Mouse (Mus musculus) myocyte (in vitro differentiated cells): ENCODE measurements at regions not wholly inside any gene's neighbourhood (a gene's known extent, or its start where the extent isn't known, plus 50 kb on each side); places are given as distances from the start of the nearest gene placed in this dataset.

ENCODE experiments used
- H3K27me3 ChIP-seq: one replicate; pipeline ENCODE4 v1.6.1; 2011; ENCODE audit not compliant: control insufficient read depth, insufficient read depth, insufficient read length
- H3K36me3 ChIP-seq: one replicate; pipeline ENCODE4 v1.6.1; 2011; ENCODE audit not compliant: control insufficient read depth, insufficient read depth
- H3K4me2 ChIP-seq: one replicate; pipeline ENCODE4 v1.6.1; 2011; ENCODE audit warnings: low read depth, control low read depth
- H3K4me3 ChIP-seq: one replicate; pipeline ENCODE4 v1.5.1; 2011; ENCODE audit warnings: mild to moderate bottlenecking, control low read depth, moderate library complexity
- H3K79me2 ChIP-seq: one replicate; pipeline ENCODE4 v1.6.1; 2011; ENCODE audit not compliant: control insufficient read depth, insufficient read depth
- H3ac ChIP-seq: one replicate; pipeline ENCODE4 v1.6.1; 2011; ENCODE audit not compliant: control insufficient read depth, insufficient read length
- CEBPB ChIP-seq: IDR thresholded peaks from 2 replicates; pipeline ENCODE4 v1.6.1; 2011; ENCODE audit warnings: mild to moderate bottlenecking, moderate library complexity; ENCODE audit not compliant: poor library complexity, insufficient read depth, severe bottlenecking
- E2F4 ChIP-seq: IDR thresholded peaks from one replicate; pipeline ENCODE4 v1.6.1; 2011; ENCODE audit warnings: mild to moderate bottlenecking, control low read depth, moderate library complexity; ENCODE audit not compliant: insufficient read depth
- MAX ChIP-seq: IDR thresholded peaks from one replicate; pipeline ENCODE4 v1.6.1; 2011; ENCODE audit warnings: low read depth, mild to moderate bottlenecking, control low read depth
- MYOD1 ChIP-seq, 3 experiments: IDR thresholded peaks; one replicate each; pipeline ENCODE4 v1.6.1; 2011; ENCODE audit warnings: control low read depth in 2 of 3, low read depth in 2 of 3, mild to moderate bottlenecking in 2 of 3, moderate library complexity in 1 of 3; ENCODE audit not compliant: insufficient read length in 2 of 3, control insufficient read depth in 1 of 3
- MYOG ChIP-seq, 3 experiments: IDR thresholded peaks; one replicate each; pipeline ENCODE4 v1.6.1; 2011; ENCODE audit warnings: control low read depth in 2 of 3, low read depth in 2 of 3, mild to moderate bottlenecking in 2 of 3; ENCODE audit not compliant: insufficient read length in 2 of 3, control insufficient read depth in 1 of 3, insufficient read depth in 1 of 3
- POLR2A ChIP-seq: IDR thresholded peaks from one replicate; pipeline ENCODE4 v1.6.1; 2011; ENCODE audit warnings: low read depth, mild to moderate bottlenecking, control low read depth, moderate library complexity; ENCODE audit not compliant: insufficient read length
- POLR2AphosphoS2 ChIP-seq: IDR thresholded peaks from one replicate; pipeline ENCODE4 v1.6.1; 2011; ENCODE audit warnings: low read depth, control low read depth; ENCODE audit not compliant: insufficient read length
- REST ChIP-seq: IDR thresholded peaks from one replicate; pipeline ENCODE4 v1.6.1; 2011; ENCODE audit warnings: mild to moderate bottlenecking, control low read depth, moderate library complexity; ENCODE audit not compliant: insufficient read depth, insufficient read length
- SRF ChIP-seq: IDR thresholded peaks from one replicate; pipeline ENCODE4 v1.6.1; 2011; ENCODE audit warnings: low read depth; ENCODE audit not compliant: control insufficient read depth, insufficient read length
- TCF12 ChIP-seq: IDR thresholded peaks from one replicate; pipeline ENCODE4 v1.6.1; 2011; ENCODE audit warnings: mild to moderate bottlenecking, control low read depth; ENCODE audit not compliant: poor library complexity, insufficient read depth, severe bottlenecking
- TCF3 ChIP-seq: IDR thresholded peaks from one replicate; pipeline ENCODE4 v1.6.1; 2011; ENCODE audit warnings: low read depth, control low read depth; ENCODE audit not compliant: insufficient read length
- USF1 ChIP-seq: IDR thresholded peaks from one replicate; pipeline ENCODE4 v1.6.1; 2011; ENCODE audit warnings: low read depth, mild to moderate bottlenecking, control low read depth, moderate library complexity

GRCm38 (mm10) chr8:7207178-7207577 lies 1453.9 kb downstream of the Efnb2 start:
- TF ChIP-seq POLR2AphosphoS2 = no peak
- TF ChIP-seq TCF12 = no peak
- TF ChIP-seq REST = no peak
- TF ChIP-seq MYOG (IDR thresholded peaks at IDR 0.05; ENCODE audit: control insufficient read depth in 1 of 3, insufficient read depth in 1 of 3, insufficient read length in 2 of 3, low read depth in 2 of 3) = no peak
- TF ChIP-seq TCF3 = no peak
- TF ChIP-seq POLR2A = no peak
- no peak for TF ChIP-seq CEBPB
- no peak for TF ChIP-seq SRF
- no peak for TF ChIP-seq E2F4
- no peak for TF ChIP-seq MAX
- no peak for TF ChIP-seq USF1
- TF ChIP-seq MYOD1 (IDR thresholded peaks at IDR 0.05; ENCODE audit: control insufficient read depth in 1 of 3, insufficient read length in 2 of 3, low read depth in 2 of 3) = no peak
- H3K79me2 ChIP-seq = no peaks in the 10 kb centered on the region

GRCm38 (mm10) chr8:7206596-7206995 lies 1454.4 kb downstream of the Efnb2 start:
- Histone ChIP-seq H3K79me2 (no peaks in the 10 kb centered on the region), H3K27me3 (no peaks in the 10 kb centered on the region), H3K4me3 (no peak overlapping the region), H3ac (no peak overlapping the region), H3K36me3 (no peaks in the 10 kb centered on the region), H3K4me2 (no peak overlapping the region)
- TF ChIP-seq SRF = no peak
- TF ChIP-seq POLR2A = no peak
- no peak for TF ChIP-seq TCF3
- no peak for TF ChIP-seq TCF12
- TF ChIP-seq REST = no peak
- TF ChIP-seq E2F4 = no peak
- no peak for TF ChIP-seq MAX
- TF ChIP-seq MYOG (IDR thresholded peaks at IDR 0.05; ENCODE audit: control insufficient read depth in 1 of 3, insufficient read depth in 1 of 3, insufficient read length in 2 of 3, low read depth in 2 of 3) = no peak
- TF ChIP-seq POLR2AphosphoS2 = no peak
- no peak for TF ChIP-seq USF1
- TF ChIP-seq MYOD1 (IDR thresholded peaks at IDR 0.05; ENCODE audit: control insufficient read depth in 1 of 3, insufficient read length in 2 of 3, low read depth in 2 of 3) = no peak
- no peak for TF ChIP-seq CEBPB

More at GRCm38 (mm10) chr8:7207178-7207577, 1453.9 kb downstream of the Efnb2 start:
- H3K27me3 ChIP-seq = no peaks in the 10 kb centered on the region
- no peak overlapping the region for H3K4me2 ChIP-seq
- no peak overlapping the region for H3ac ChIP-seq
- no peak overlapping the region for H3K4me3 ChIP-seq
- H3K36me3 ChIP-seq = no peaks in the 10 kb centered on the region

- Histone ChIP-seq H3K79me2 (no peaks in the 10 kb centered on the region), H3K27me3 (no peaks in the 10 kb centered on the region), H3ac (no peak overlapping the region), H3K4me3 (no peak overlapping the region), H3K4me2 (no peak overlapping the region), H3K36me3 (no peaks in the 10 kb centered on the region)
- TF ChIP-seq POLR2AphosphoS2 = no peak
- TF ChIP-seq E2F4 = no peak
- no peak for TF ChIP-seq SRF
- no peak for TF ChIP-seq MYOG (IDR thresholded peaks at IDR 0.05; ENCODE audit: control insufficient read depth in 1 of 3, insufficient read depth in 1 of 3, insufficient read length in 2 of 3, low read depth in 2 of 3)
- TF ChIP-seq TCF3 = no peak
- no peak for TF ChIP-seq TCF12
- TF ChIP-seq USF1 = no peak
- no peak for TF ChIP-seq MAX
- TF ChIP-seq POLR2A = no peak
- TF ChIP-seq MYOD1 (IDR thresholded peaks at IDR 0.05; ENCODE audit: control insufficient read depth in 1 of 3, insufficient read length in 2 of 3, low read depth in 2 of 3) = no peak
- TF ChIP-seq REST = no peak
- no peak for TF ChIP-seq CEBPB
Observed at GRCm38 (mm10) chr8:7205086-7205485, 1456.0 kb downstream of the Efnb2 start.

GRCm38 (mm10) chr8:7190726-7191125 lies 1470.3 kb downstream of the Efnb2 start:
- H3ac ChIP-seq = no peak overlapping the region
- TF ChIP-seq SRF (no peak), TCF12 (no peak), MAX (no peak), E2F4 (no peak)

GRCm38 (mm10) chr8:7163361-7163760 lies 1497.7 kb downstream of the Efnb2 start:
- TF ChIP-seq E2F4 (no peak), TCF3 (no peak), SRF (no peak), POLR2AphosphoS2 (no peak), MYOG (IDR thresholded peaks at IDR 0.05; ENCODE audit: control insufficient read depth in 1 of 3, insufficient read depth in 1 of 3, insufficient read length in 2 of 3, low read depth in 2 of 3) (no peak), MAX (no peak), USF1 (no peak), MYOD1 (IDR thresholded peaks at IDR 0.05; ENCODE audit: control insufficient read depth in 1 of 3, insufficient read length in 2 of 3, low read depth in 2 of 3) (no peak), TCF12 (no peak), REST (no peak), POLR2A (no peak)

More at GRCm38 (mm10) chr8:7190726-7191125, 1470.3 kb downstream of the Efnb2 start:
- Histone ChIP-seq H3K4me3 (no peak overlapping the region), H3K36me3 (no peaks in the 10 kb centered on the region), H3K79me2 (no peaks in the 10 kb centered on the region), H3K27me3 (no peaks in the 10 kb centered on the region), H3K4me2 (no peak overlapping the region)

More at GRCm38 (mm10) chr8:7163361-7163760, 1497.7 kb downstream of the Efnb2 start:
- Histone ChIP-seq H3ac (no peak overlapping the region), H3K4me2 (no peak overlapping the region), H3K36me3 (no peaks in the 10 kb centered on the region), H3K79me2 (no peaks in the 10 kb centered on the region), H3K4me3 (no peak overlapping the region), H3K27me3 (no peaks in the 10 kb centered on the region)
